Mouse (Mus musculus): ENCODE measurements at regions not wholly inside any gene's neighbourhood (a gene's known extent, or its start where the extent isn't known, plus 50 kb on each side); places are given as distances from the start of the nearest gene placed in this dataset.

- DNase-seq: no peak
Observed at GRCm38 (mm10) chr6:100517662-100518061, 153.3 kb downstream of the Shq1 start.

- peak; percentile 30 for DNase-seq
Observed at GRCm38 (mm10) chr6:100512676-100513075, 158.3 kb downstream of the Shq1 start.

GRCm38 (mm10) chr6:100510676-100511075, 160.3 kb downstream of the Shq1 start:
- peak; percentile 42 for DNase-seq

GRCm38 (mm10) chr6:100505506-100506247, 165.3 kb downstream of the Shq1 start:
- no peak for DNase-seq

- DNase-seq: peak; percentile 78
Observed at GRCm38 (mm10) chr6:100502961-100503782, 167.8 kb downstream of the Shq1 start.

GRCm38 (mm10) chr6:100502139-100502538, 168.8 kb downstream of the Shq1 start:
- DNase-seq: no peak

- DNase-seq: no peak
Observed at GRCm38 (mm10) chr6:100500741-100501140, 170.2 kb downstream of the Shq1 start.

GRCm38 (mm10) chr6:100500060-100500459, 170.9 kb downstream of the Shq1 start:
- DNase-seq: no peak

GRCm38 (mm10) chr6:100498861-100499271, 172.1 kb downstream of the Shq1 start:
- peak; percentile 59 for DNase-seq

- DNase-seq: no peak
Observed at GRCm38 (mm10) chr6:100498126-100498525, 172.8 kb downstream of the Shq1 start.

GRCm38 (mm10) chr6:100496135-100496534, 174.8 kb downstream of the Shq1 start:
- no peak for DNase-seq

GRCm38 (mm10) chr6:100495131-100495530, 175.8 kb downstream of the Shq1 start:
- no peak for DNase-seq

GRCm38 (mm10) chr6:100493558-100493957, 177.4 kb downstream of the Shq1 start:
- DNase-seq: no peak

GRCm38 (mm10) chr6:100491811-100492210, 179.1 kb downstream of the Shq1 start:
- no peak for DNase-seq

- no peak for DNase-seq
Observed at GRCm38 (mm10) chr6:100490920-100491712, 179.8 kb downstream of the Shq1 start.

GRCm38 (mm10) chr6:100483836-100484235, 187.1 kb downstream of the Shq1 start:
- no peak for DNase-seq

GRCm38 (mm10) chr6:100483084-100483810, 187.7 kb downstream of the Shq1 start:
- peak; percentile 84 for DNase-seq

- DNase-seq: no peak
Observed at GRCm38 (mm10) chr6:100482572-100482971, 188.4 kb downstream of the Shq1 start.

GRCm38 (mm10) chr6:100480525-100480924, 190.4 kb downstream of the Shq1 start:
- no peak for DNase-seq

GRCm38 (mm10) chr6:100479881-100480280, 191.1 kb downstream of the Shq1 start:
- DNase-seq: no peak

- DNase-seq: no peak
Observed at GRCm38 (mm10) chr6:100479455-100479854, 191.5 kb downstream of the Shq1 start.
